Mouse (Mus musculus) forebrain, embryonic 12.5 days (tissue): ENCODE data around the gene Lrrn1. TPM values are rescaled to one million over a fixed set of nuclear protein-coding genes. Genes with fewer than 3 reads are reported as not detected.

Experiments used
- ATAC-seq: fragments of 200-750 bp; cut with Nextera tagmentation; 2 replicates; pipeline ENCODE4 v1.8.0; 2017; ENCODE audit warnings: moderate TSS enrichment; ENCODE audit not compliant: low FRiP score
- H3K27ac ChIP-seq: fragments of 300-500 bp; sonication (generic); 2 replicates; pipeline ENCODE4 v1.5.1; 2016; ENCODE audit warnings: mild to moderate bottlenecking
- H3K27me3 ChIP-seq: fragments of 300-500 bp; sonication (generic); 2 replicates; pipeline ENCODE4 v1.6.1; 2016; ENCODE audit warnings: mild to moderate bottlenecking
- H3K36me3 ChIP-seq: fragments of 300-500 bp; sonication (generic); replicated peaks from 2 replicates; pipeline ENCODE4 v1.6.1; 2016; ENCODE audit warnings: mild to moderate bottlenecking
- H3K4me1 ChIP-seq: fragments of 300-500 bp; sonication (generic); 2 replicates; pipeline ENCODE4 v1.6.1; 2016
- H3K4me2 ChIP-seq: fragments of 300-500 bp; sonication (generic); 2 replicates; pipeline ENCODE4 v1.6.1; 2016; ENCODE audit warnings: mild to moderate bottlenecking, moderate library complexity
- H3K4me3 ChIP-seq: fragments of 300-500 bp; sonication (generic); replicated peaks from 2 replicates; pipeline ENCODE4 v1.5.1; 2016; ENCODE audit warnings: mild to moderate bottlenecking
- H3K9ac ChIP-seq: fragments of 300-500 bp; sonication (generic); 2 replicates; pipeline ENCODE4 v1.6.1; 2016; ENCODE audit warnings: mild to moderate bottlenecking
- H3K9me3 ChIP-seq: fragments of 300-500 bp; sonication (generic); 2 replicates; pipeline ENCODE4 v1.6.1; 2016
- WGBS: fragments of 180-500 bp; shearing (Covaris S2); methylation state at CpG from one replicate; pipeline ENCODE4 v1.1.7; 2016; 5-methylcytosine and 5-hydroxymethylcytosine counted together
- polyA plus RNA-seq: library from polyadenylated mRNA; unstranded; fragments of >200 nt; fragmentation: Nextera tagmentation; extraction: Ambion mirVana; gene quantifications from 2 replicates; pipeline ENCODE4 v1.2.1, GENCODE M21; 2016

Gene Lrrn1
- 123 and 130 TPM in 2 replicates for polyA plus RNA-seq

- Histone ChIP-seq H3K9me3 (no peaks in the 10 kb centered on the region), H3K9ac (peak within 1 kb of the TSS; percentile 91), H3K27me3 (no peaks in the 10 kb centered on the region), H3K4me1 (peaks cover 28% of the 10 kb centered on the region), H3K4me3 (peak within 1 kb of the TSS; percentile 84), H3K4me2 (peak within 1 kb of the TSS; percentile 73), H3K27ac (peak within 1 kb of the TSS; percentile 90), H3K36me3 (no peaks in the 10 kb centered on the region)
- 2% methylated on average over 40 of the region's 43 CpGs for WGBS
- peak; percentile 95 for ATAC-seq
Observed at GRCm38 (mm10) chr6:107528877-107529864, at the start of gene Lrrn1. Gene Lrrn1 (plus strand): TSS chr6:107529768.

GRCm38 (mm10) chr6:107494491-107494890 lies 35.1 kb upstream of the Lrrn1 start:
- peaks cover 2% of the 10 kb centered on the region; the same call in 1 of the 2 replicates for H3K4me1 ChIP-seq
- H3K9ac ChIP-seq = no peak overlapping the region
- no peak overlapping the region for H3K4me3 ChIP-seq
- no peaks in the 10 kb centered on the region for H3K27me3 ChIP-seq
- WGBS = 43% methylated on average over 1 of the region's 1 CpGs
- no peaks in the 10 kb centered on the region for H3K36me3 ChIP-seq
- no peak overlapping the region for H3K4me2 ChIP-seq
- no peak for ATAC-seq
- no peak overlapping the region for H3K27ac ChIP-seq
- no peaks in the 10 kb centered on the region for H3K9me3 ChIP-seq

GRCm38 (mm10) chr6:107495830-107496229 lies 33.7 kb upstream of the Lrrn1 start:
- H3K9ac ChIP-seq = no peak overlapping the region
- WGBS = 25% methylated on average over 1 of the region's 1 CpGs
- no peaks in the 10 kb centered on the region for H3K36me3 ChIP-seq
- H3K27ac ChIP-seq = no peak overlapping the region
- no peaks in the 10 kb centered on the region for H3K27me3 ChIP-seq
- ATAC-seq = no peak
- H3K4me2 ChIP-seq = no peak overlapping the region
- H3K4me1 ChIP-seq = peaks cover 2% of the 10 kb centered on the region; the same call in 1 of the 2 replicates
- no peak overlapping the region for H3K4me3 ChIP-seq
- H3K9me3 ChIP-seq = no peaks in the 10 kb centered on the region

- ATAC-seq = no peak
- H3K36me3 ChIP-seq = no peaks in the 10 kb centered on the region
Observed at GRCm38 (mm10) chr6:107513716-107514115, 15.9 kb upstream of the Lrrn1 start.

DNA sequence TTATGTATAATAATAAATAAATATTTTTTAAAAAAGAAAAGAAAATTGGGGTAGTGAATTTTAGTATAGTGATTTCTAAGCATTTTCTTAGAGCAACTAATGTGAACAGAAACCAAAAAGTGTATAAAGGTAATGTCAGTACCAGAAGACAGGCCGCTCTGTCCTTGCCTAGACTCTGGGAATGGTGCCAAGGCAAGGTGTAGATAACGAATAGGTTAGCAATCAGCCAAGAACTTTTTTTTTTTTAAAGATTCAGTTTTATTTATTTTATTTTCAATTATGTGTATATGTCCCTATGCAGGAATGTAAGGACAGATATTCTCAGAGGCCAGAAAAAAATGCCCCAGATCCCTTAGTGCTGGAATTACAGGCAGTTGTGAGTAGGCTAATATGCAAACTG lies 5.6 kb upstream of the Lrrn1 start:
- no peaks in the 10 kb centered on the region for H3K36me3 ChIP-seq
- no peaks in the 10 kb centered on the region for H3K9me3 ChIP-seq
- no peak overlapping the region for H3K9ac ChIP-seq
- ATAC-seq = no peak
- no peaks in the 10 kb centered on the region for H3K27me3 ChIP-seq
- H3K4me2 ChIP-seq = no peak overlapping the region
- H3K27ac ChIP-seq = no peak overlapping the region
- WGBS = 80% methylated on average over 2 of the region's 2 CpGs
- no peak overlapping the region for H3K4me3 ChIP-seq
- H3K4me1 ChIP-seq = 0 out of 2 replicates have a peak, but pooled peaks cover 3% of the 10 kb centered on the region

More at GRCm38 (mm10) chr6:107513716-107514115, 15.9 kb upstream of the Lrrn1 start:
- no peak overlapping the region for H3K4me2 ChIP-seq
- H3K27me3 ChIP-seq = no peaks in the 10 kb centered on the region
- H3K4me3 ChIP-seq = no peak overlapping the region
- H3K27ac ChIP-seq = no peak overlapping the region
- H3K9me3 ChIP-seq = no peaks in the 10 kb centered on the region
- H3K4me1 ChIP-seq = no peaks in the 10 kb centered on the region
- WGBS = 90% methylated on average over 4 of the region's 4 CpGs
- no peak overlapping the region for H3K9ac ChIP-seq

DNA sequence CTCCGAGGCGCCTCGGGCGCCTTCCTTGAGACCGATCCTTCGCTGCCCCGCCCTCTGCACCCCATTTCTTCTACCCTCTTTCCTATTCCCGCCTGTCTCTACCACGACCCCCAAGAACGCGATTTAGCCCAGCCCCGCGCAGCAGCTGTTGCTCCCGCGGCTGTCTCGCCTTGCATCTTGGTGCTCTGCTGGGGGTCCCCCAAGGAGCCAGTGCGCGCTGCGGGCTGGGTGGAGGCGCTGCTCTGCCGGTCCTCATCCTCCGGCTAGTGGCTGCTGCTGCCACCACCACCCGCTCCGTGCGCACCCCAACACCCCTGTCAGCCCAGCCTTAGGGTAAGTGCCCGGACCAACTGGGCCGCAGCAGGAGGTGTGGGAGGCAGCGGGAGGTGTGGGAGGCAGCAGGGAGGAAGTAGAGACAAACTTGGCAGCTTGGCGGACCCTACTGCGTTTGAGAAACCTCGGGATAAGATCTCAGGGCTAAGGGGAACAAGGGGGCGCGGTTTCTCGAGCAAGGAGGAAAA lies 403 bp downstream of the Lrrn1 start:
- Histone ChIP-seq H3K4me3 (peak overlapping the region; percentile 84), H3K4me1 (peaks cover 36% of the 10 kb centered on the region), H3K36me3 (no peaks in the 10 kb centered on the region), H3K4me2 (peak overlapping the region; percentile 73), H3K27me3 (no peaks in the 10 kb centered on the region), H3K27ac (peak overlapping the region; percentile 90), H3K9ac (peak overlapping the region; percentile 91), H3K9me3 (no peaks in the 10 kb centered on the region)
- ATAC-seq = peak; percentile 69
- under 1% methylated on average over 34 of the region's 34 CpGs for WGBS

- H3K27me3 ChIP-seq = no peaks in the 10 kb centered on the region
- peak overlapping the region; percentile 73 for H3K4me2 ChIP-seq
- ATAC-seq = peak; percentile 12
- H3K4me1 ChIP-seq = peaks cover 41% of the 10 kb centered on the region
- H3K27ac ChIP-seq = peak overlapping the region; percentile 90
- H3K4me3 ChIP-seq = peak overlapping the region; percentile 84
- H3K9ac ChIP-seq = peak overlapping the region; percentile 91
- H3K9me3 ChIP-seq = no peaks in the 10 kb centered on the region
- under 1% methylated on average over 15 of the region's 15 CpGs for WGBS
- no peaks in the 10 kb centered on the region for H3K36me3 ChIP-seq
Observed at GRCm38 (mm10) chr6:107530621-107531285, 1.2 kb downstream of the Lrrn1 start.

DNA sequence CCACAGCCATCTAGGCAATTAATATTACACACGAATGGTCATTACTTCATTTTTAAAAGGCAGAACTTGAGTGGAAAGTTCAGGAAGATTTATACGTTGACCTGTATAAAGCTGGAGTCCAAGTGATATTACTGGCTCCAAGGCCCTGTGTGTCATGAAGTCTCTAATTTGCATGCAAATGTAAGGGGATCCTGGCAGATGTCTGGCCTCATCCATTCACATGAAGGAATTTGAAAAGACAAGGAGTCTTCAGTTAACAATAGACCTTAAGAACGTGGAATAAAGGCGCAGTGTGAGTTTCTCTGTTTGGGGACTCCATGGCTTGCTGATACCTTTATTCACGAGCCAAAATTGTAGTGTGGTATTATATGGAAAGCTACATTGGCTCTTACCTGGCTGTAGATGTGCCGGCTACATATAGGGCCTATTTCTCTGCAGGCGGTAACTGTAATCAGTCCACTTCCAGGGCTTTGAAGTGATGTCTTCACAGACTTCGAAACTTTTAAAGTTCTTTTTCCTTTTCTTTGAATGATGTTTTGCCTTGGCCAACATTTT lies 2.0 kb downstream of the Lrrn1 start:
- peak overlapping the region; percentile 84 for H3K4me3 ChIP-seq
- H3K9ac ChIP-seq = peak overlapping the region; percentile 91
- H3K36me3 ChIP-seq = no peaks in the 10 kb centered on the region; the same call in 1 of the 2 replicates
- no peaks in the 10 kb centered on the region for H3K27me3 ChIP-seq
- ATAC-seq = no peak
- no peaks in the 10 kb centered on the region for H3K9me3 ChIP-seq
- peak overlapping the region; percentile 90; the same call in 1 of the 2 replicates for H3K27ac ChIP-seq
- peaks cover 47% of the 10 kb centered on the region for H3K4me1 ChIP-seq
- WGBS = 12% methylated on average over 8 of the region's 8 CpGs
- H3K4me2 ChIP-seq = peak overlapping the region; percentile 73

DNA sequence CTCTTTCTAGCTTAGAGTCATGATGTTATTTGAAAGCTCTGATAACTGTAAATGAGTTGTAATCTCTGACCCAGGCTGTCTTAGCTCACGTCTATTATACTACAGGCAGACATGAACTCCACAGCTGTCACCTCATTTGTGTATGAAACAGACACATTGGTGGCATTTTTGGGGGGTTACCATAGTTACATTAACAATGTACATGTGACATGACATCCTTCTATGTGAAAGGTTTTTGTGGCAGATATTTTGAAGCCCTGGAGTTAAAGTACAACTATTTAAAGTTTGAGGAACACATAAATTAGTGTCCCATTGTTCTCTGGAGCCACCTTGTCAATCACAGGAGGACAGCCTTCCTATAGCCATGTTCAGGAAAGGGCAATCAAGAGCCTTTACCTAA lies 5.0 kb downstream of the Lrrn1 start:
- Histone ChIP-seq H3K4me1 (peaks cover 42% of the 10 kb centered on the region), H3K27me3 (no peaks in the 10 kb centered on the region), H3K4me2 (peak overlapping the region; percentile 27), H3K4me3 (no peak overlapping the region), H3K27ac (no peak overlapping the region), H3K9ac (no peak overlapping the region), H3K9me3 (no peaks in the 10 kb centered on the region), H3K36me3 (peaks cover 6% of the 10 kb centered on the region; the same call in 1 of the 2 replicates)
- peak; percentile 39 for ATAC-seq
- 6% methylated on average over 1 of the region's 1 CpGs for WGBS

DNA sequence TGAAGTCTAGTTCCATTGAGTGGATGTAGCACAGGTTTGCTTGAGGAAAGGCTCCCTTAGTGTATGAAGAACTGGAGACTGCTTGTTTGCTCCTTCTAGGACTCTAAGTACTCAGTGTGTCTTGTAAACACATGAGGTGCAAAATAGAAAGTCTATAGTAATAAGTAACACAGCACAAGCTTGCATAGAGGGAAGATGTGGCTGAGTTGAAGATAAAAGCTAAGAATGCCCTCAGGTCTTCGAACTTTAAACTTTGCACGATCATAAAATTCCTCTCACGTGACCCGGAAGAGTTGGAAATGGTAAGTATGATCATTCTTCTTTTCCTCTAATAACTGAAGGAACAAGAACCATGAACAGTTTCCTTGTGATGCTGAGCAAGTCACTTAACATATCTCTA lies 7.1 kb downstream of the Lrrn1 start:
- no peak for ATAC-seq
- peaks cover 12% of the 10 kb centered on the region; the same call in 1 of the 2 replicates for H3K36me3 ChIP-seq
- 94% methylated on average over 4 of the region's 4 CpGs for WGBS

DNA sequence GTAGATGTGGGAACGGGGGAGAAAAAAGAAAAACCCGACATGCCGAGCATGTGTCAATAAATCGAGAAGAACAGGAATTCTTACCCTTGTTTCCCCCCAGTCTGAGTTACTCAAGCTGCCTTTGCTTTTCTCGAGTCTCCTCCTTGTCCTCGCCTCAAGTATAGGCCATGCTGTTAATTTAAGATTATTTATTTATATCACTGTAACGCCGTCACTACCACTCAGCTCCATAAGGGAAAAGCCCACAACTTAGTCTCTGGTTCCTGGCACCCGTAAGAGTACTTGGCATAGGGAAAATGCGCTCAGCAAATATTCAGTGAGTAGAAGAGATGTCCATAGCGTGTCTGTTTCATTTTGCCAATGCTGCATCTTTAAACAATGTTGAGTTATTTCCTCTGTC lies 11.7 kb downstream of the Lrrn1 start:
- ATAC-seq = no peak
- H3K4me1 ChIP-seq = peaks cover 1% of the 10 kb centered on the region
- no peak overlapping the region for H3K27ac ChIP-seq
- no peaks in the 10 kb centered on the region for H3K27me3 ChIP-seq
- WGBS = 93% methylated on average over 11 of the region's 11 CpGs
- H3K36me3 ChIP-seq = peaks cover 12% of the 10 kb centered on the region; the same call in 1 of the 2 replicates
- no peak overlapping the region for H3K4me3 ChIP-seq
- H3K4me2 ChIP-seq = no peak overlapping the region
- H3K9ac ChIP-seq = no peak overlapping the region
- no peaks in the 10 kb centered on the region for H3K9me3 ChIP-seq

More for the DNA sequence above, 7.1 kb downstream of the Lrrn1 start:
- no peaks in the 10 kb centered on the region for H3K27me3 ChIP-seq
- no peak overlapping the region for H3K4me2 ChIP-seq
- H3K27ac ChIP-seq = no peak overlapping the region
- H3K4me1 ChIP-seq = peaks cover 36% of the 10 kb centered on the region
- no peak overlapping the region for H3K4me3 ChIP-seq
- no peak overlapping the region for H3K9ac ChIP-seq
- H3K9me3 ChIP-seq = no peaks in the 10 kb centered on the region

- no peak overlapping the region for H3K9ac ChIP-seq
- H3K4me1 ChIP-seq = no peaks in the 10 kb centered on the region; the same call in 1 of the 2 replicates
- 89% methylated on average over 4 of the region's 4 CpGs for WGBS
- H3K36me3 ChIP-seq = peaks cover 12% of the 10 kb centered on the region; the same call in 1 of the 2 replicates
- H3K4me3 ChIP-seq = no peak overlapping the region
- no peak overlapping the region for H3K27ac ChIP-seq
- H3K4me2 ChIP-seq = no peak overlapping the region
- no peaks in the 10 kb centered on the region for H3K27me3 ChIP-seq
- no peaks in the 10 kb centered on the region for H3K9me3 ChIP-seq
- no peak for ATAC-seq
Observed at GRCm38 (mm10) chr6:107541918-107542317, 12.3 kb downstream of the Lrrn1 start.
